In the genomic region with DNA sequence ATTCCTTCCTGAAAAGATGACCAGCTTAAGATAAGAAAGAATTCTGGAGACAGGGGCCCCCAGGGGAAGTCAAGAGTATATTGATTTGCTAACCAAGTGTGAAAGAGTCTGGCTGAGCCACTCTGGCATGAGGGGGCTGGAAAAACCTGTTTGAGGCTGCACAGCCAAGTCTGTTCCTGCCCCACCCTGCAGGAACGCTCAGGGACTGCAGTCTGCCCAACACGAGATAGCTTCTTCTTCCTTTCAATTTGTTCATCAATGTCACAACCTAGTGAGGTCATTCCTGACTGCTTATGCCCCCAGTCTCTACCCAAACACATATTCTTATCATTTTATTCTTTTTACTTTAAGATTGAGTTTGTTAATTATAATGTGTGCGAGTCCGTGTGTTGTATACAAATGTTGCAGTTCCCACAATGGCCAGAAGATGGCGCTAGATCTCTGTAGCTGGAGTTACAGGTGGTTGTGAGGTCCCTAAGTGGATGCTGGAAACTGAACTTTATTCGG, we compare ENCODE assay signal across 8 mouse cellular contexts.
A peak's percentile ranks its signal among the peaks of the same experiment; 100 is the strongest.
DNase-seq lines count a peak whose midpoint lies in the region; ATAC-seq lines count a peak whose summit lies in the region.

No protein-coding gene starts in this region.

- H3K4me1 ChIP-seq in forebrain, embryonic 10.5 days, result peaks cover 8% of the 10 kb centered on the region
- no peaks in the 10 kb centered on the region for H3K4me1 ChIP-seq in forebrain, embryonic 12.5 days
- no peaks in the 10 kb centered on the region for H3K4me1 ChIP-seq in lung, embryonic 16.5 days (replicated peaks; ENCODE audit: control insufficient read depth, insufficient read depth, low read length)

- H3K36me3 ChIP-seq in forebrain, embryonic 10.5 days (replicated peaks), result no peaks in the 10 kb centered on the region
- no peaks in the 10 kb centered on the region for H3K36me3 ChIP-seq in forebrain, embryonic 12.5 days (replicated peaks)
- H3K36me3 ChIP-seq in lung, embryonic 16.5 days (ENCODE audit: control insufficient read depth, insufficient read depth, low read length), result no peaks in the 10 kb centered on the region

- no peaks in the 10 kb centered on the region for H3K27me3 ChIP-seq in forebrain, embryonic 10.5 days (ENCODE audit: poor library complexity, severe bottlenecking)
- no peaks in the 10 kb centered on the region for H3K27me3 ChIP-seq in forebrain, embryonic 12.5 days
- H3K27me3 ChIP-seq in lung, embryonic 16.5 days (ENCODE audit: control insufficient read depth, insufficient read depth, low read depth, low read length), result no peaks in the 10 kb centered on the region

- no peak for ATAC-seq in forebrain, embryonic 12.5 days (ENCODE audit: low FRiP score)
- peak; percentile 72 for ATAC-seq in lung, embryonic 16.5 days (ENCODE audit: low read depth)

- no peak overlapping the region for H3K9ac ChIP-seq in forebrain, embryonic 12.5 days
- H3K9ac ChIP-seq in lung, embryonic 16.5 days (ENCODE audit: low read length), result no peak overlapping the region

- peaks cover 7% of the 10 kb centered on the region; the same call in 1 of the 2 replicates for H3K9me3 ChIP-seq in forebrain, embryonic 10.5 days
- H3K9me3 ChIP-seq in forebrain, embryonic 12.5 days, result no peaks in the 10 kb centered on the region
- H3K9me3 ChIP-seq in lung, embryonic 16.5 days (ENCODE audit: control insufficient read depth, low read length), result peaks cover 6% of the 10 kb centered on the region

- peak; percentile 17 for DNase-seq in forebrain, embryonic 10.5 days (ENCODE audit: extremely low spot score, low spot score)
- DNase-seq in lung, postnatal 10 days, result no peak
- DNase-seq in fat pad, adult 2 months (ENCODE audit: extremely low read depth, low read depth, low spot score), result peak; percentile 42
- peak; percentile 39 for DNase-seq in retina, embryonic 14.5 days (ENCODE audit: low spot score)
- DNase-seq in thymus, postnatal 36 days, result no peak
- DNase-seq in adrenal gland, postnatal 10 days, result no peak

- 44% methylated on average over 6 of the region's 6 CpGs for WGBS in forebrain, embryonic 10.5 days
- 47% methylated on average over 6 of the region's 6 CpGs for WGBS in forebrain, embryonic 12.5 days
- WGBS in lung, embryonic 16.5 days, result 38% methylated on average over 6 of the region's 6 CpGs

- H3K4me3 ChIP-seq in forebrain, embryonic 10.5 days, result no peak overlapping the region
- H3K4me3 ChIP-seq in forebrain, embryonic 12.5 days (replicated peaks), result no peak overlapping the region
- H3K4me3 ChIP-seq in lung, embryonic 16.5 days (ENCODE audit: low read length), result no peak overlapping the region

- H3K27ac ChIP-seq in forebrain, embryonic 10.5 days, result peak overlapping the region; percentile 53
- no peak overlapping the region for H3K27ac ChIP-seq in forebrain, embryonic 12.5 days
- H3K27ac ChIP-seq in lung, embryonic 16.5 days (ENCODE audit: low read length), result no peak overlapping the region

- H3K4me2 ChIP-seq in forebrain, embryonic 12.5 days, result no peak overlapping the region
- no peak overlapping the region for H3K4me2 ChIP-seq in lung, embryonic 16.5 days (ENCODE audit: low read depth, low read length)

Comparison
In these comparisons a context has a peak if more than half of its experiments do, and no peak if none do; other contexts are left out.
1. DNase-seq: peak in forebrain, embryonic 10.5 days (single experiment), fat pad, adult 2 months (single experiment) and retina, embryonic 14.5 days (single experiment); none in lung, postnatal 10 days (single experiment), thymus, postnatal 36 days (0 of 2) and adrenal gland, postnatal 10 days (single experiment).